Mouse (Mus musculus): ENCODE data around the gene Gdf15.

Gene Gdf15

DNA sequence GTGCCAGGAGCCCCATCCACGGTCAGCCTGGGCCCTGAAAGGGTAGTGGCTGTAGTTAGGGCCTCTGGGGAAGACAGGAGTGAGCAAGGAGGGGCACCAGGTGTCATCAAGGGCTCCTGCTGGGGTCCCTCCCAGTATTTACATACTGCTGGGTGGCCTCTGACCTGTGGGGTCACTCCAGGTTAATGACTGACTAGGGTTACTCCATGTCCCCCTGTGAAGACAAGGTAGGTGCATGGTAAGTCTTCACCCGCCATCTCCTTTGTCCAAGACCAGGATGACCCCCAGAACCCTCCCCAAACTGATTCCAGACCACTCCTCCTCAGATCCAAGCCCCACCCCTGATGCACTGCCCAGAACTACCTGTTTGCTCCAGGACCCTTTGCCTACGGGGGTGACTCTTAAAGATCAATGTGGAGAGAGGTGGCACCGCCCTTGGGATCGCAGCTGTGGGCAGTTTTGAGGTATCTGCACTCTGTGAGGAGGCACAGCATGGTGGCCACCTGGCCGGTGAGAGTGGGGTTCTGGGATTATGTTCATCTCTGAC is at the start of gene Gdf15:
TSS of gene Gdf15 (minus strand) at position 111 of the 547 bp plus-strand sequence.
- DNase-seq (ENCODE audit: low read depth): no peak

DNA sequence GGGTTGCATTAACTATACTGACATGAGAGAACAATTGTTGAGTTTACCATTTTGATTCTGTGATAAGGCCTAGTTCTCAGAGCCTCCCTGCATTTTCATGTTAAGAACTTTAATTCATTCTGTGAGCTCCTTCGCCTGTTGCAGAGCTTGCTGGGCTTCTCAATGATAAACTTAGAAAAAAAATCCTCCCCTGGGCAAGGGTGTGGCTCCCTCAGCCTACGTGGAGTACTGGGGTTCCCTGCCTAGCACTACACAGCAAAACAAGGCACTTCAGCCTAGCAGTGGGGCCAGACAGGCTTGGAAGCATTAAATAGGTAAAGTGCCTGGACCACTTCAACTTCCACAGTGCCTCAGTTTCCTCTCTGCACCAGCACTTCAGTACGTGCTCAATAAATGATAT is 49.2 kb upstream of the Gdf15 start:
- DNase-seq (ENCODE audit: low read depth): no peak

DNA sequence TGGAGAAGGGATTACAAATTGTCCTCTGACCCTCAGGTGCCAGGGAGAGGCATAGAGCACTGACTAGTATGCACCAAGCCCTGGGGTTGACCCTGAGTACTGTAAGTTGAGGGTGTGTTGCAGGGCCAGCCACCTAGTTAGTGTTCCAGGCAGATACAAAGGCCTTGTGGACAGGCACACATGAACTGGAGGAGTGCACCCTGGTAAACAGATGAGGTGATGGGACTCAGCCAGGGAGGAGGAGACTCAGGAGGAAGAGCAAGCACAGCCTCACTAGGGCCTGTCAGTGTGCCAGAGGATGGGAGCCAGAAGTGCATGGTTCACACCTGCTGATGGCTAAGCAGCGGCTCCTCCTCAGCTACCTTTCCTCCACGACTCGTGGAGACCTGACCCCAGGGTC is 47.8 kb upstream of the Gdf15 start:
- no peak for DNase-seq (ENCODE audit: low read depth)

GRCm38 (mm10) chr8:70679404-70679803 is 47.1 kb upstream of the Gdf15 start:
- no peak for DNase-seq (ENCODE audit: low read depth)

GRCm38 (mm10) chr8:70678679-70679078 is 46.4 kb upstream of the Gdf15 start:
- no peak for DNase-seq (ENCODE audit: low read depth)

DNA sequence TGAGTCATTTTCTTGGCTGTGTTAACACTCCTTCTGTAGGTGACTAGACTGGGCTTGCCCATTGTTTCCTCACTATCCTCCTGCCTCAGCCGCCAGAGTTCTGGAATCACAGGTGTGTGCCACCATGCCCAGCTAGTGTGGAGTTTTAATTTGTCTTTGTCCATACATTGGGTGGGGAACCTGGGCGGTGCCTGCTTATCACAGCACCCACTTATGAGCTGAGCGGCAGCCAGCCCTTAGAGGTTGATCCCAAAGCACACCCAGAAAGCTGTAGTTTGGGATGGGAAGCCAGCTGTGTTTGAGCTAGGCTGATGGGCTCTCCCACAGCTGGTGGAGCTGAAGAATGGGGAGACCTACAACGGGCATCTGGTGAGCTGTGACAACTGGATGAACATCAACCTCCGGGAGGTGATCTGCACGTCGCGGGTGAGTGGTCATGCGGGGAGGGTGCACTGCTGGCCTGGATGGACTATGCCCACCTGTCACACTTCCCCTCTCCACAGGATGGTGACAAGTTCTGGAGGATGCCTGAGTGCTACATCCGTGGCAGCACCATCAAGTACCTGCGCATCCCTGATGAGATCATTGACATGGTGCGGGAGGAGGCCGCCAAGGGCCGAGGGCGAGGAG is 45.3 kb upstream of the Gdf15 start:
- DNase-seq (ENCODE audit: low read depth): no peak

- peak; percentile 82 for DNase-seq (ENCODE audit: low read depth)
Measured at GRCm38 (mm10) chr8:70675336-70675735, 43.1 kb upstream of the Gdf15 start.

- DNase-seq (ENCODE audit: low read depth): peak; percentile 67
Measured at GRCm38 (mm10) chr8:70674716-70675115, 42.5 kb upstream of the Gdf15 start.

- DNase-seq (ENCODE audit: low read depth): no peak
Measured at GRCm38 (mm10) chr8:70674109-70674508, 41.9 kb upstream of the Gdf15 start.

DNA sequence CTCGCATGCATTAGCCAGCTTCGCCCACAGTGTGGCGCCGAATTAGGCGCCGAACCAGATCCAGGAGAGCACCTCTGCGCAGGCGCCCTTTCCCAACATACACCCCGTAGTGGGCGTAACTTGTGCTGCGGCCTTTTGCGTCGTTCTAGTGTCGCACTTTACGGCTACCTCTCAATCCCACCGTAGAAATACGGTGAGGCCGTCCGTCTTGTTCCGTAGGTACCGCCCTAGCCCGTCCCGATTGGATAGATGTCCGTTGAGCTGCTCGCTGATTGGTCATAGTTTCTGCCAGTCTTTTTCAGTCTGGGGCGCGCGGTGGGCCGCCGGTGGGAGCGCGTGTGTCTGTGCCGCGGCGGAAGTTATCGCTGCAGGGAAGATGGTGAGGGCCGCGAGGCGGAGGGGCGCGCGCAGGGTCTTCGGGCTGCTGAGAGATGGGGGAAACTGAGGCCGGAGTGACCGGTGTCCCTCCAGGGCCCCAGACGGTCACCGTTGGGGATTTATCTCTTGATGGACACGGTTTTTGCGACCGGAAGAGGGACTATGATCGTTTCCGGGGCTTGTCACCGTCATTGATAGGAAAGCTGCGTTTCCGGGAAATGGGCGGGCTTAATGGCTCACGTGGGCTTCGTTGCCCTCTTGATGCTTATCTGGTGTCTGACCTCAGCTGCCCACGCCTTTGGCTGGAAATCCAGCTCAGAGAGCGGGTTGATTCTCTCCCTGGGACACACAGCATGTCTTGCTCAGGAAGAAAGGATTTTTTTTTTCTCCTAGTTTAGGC is 41.0 kb upstream of the Gdf15 start, which contains the start of gene Lsm4:
TSS of gene Lsm4 (plus strand) at position 170 of the 778 bp plus-strand sequence.
- DNase-seq (ENCODE audit: low read depth): peak; percentile 100

DNA sequence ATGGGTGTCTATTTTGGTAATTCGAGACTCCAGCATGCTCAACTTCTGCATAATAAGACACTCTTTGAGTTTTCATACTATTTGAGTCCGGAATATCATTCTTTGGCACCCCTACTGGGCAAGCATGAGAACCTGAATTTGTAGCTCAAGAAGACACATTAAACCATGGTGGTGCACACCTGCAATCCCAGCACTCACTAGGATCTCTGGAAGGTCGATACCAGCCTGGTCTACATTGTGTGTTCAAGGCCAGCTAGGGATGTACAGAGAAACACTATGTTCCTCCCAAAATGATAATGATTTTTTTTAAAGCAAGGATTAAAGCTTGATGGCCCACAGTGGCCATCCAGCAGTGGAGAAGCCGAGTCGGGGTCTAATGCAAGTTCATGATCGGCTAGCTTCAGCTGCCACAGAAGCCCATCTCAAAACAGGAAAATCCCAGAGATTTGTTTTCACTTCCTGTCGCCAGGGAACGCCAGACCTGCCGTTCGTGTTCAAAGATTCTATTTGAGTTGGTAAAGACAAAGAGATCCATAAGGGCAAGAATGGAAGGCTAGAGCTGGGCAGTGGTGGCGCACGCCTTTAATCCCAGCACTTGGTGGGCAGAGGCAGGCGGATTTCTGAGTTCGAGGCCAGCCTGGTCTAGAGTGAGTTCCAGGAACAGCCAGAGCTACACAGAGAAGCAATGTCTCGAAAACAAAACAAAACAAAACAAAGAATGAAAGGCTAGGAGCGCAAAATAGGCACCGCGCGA is 40.2 kb upstream of the Gdf15 start:
- no peak for DNase-seq (ENCODE audit: low read depth)

DNA sequence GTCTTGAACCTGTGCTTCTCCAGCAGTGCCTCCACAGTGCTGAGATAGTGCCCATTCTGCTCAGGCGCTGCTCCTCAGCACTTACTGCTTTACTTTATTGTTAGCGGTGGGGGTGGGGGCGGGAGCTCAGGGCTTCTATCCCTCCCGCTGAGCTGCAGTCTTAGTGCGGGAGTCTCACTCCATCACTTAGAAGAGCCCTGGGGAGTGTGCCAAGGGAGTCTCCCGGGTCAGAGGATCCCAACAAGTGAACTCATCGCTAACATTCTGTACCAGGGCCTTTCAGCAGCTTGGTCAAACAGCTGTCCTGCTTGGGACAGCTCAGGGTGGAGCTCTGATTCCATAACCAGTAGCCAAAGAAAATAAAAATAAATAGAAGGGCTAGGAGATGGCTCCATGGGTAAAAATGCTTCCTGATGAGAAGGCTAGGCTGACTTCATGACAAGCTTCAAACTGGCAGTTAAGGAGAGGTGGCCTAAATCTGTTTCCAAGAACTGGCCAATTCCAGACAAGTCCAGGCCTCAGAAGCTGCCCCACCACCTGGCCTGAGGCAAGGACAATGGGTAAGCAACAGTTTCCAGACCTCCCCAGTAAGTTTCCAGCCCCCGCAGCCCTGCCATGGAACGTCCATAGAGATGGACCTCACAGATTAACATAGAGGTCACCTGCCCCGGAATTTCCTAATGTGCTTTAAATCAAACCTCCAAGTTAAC is 39.5 kb upstream of the Gdf15 start:
- no peak for DNase-seq (ENCODE audit: low read depth)

DNA sequence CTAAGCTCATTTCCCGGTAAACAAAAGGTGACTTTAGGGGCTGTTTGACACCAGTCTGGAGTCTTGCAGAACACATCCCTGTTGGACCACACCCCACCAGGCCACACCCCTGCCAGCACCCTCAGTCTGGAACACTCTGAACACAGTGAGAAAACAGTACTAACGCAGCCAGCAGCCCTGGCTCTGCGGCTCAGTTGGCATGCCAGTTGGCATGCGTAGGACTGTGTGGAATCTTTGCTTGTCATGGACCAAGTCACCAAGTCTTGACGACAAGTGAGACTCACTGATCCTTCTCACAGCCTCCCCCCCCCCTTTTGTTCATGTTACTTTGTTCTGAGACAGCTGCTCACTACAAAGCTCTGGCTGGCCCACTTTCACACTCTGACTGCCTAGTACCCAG is 34.8 kb upstream of the Gdf15 start:
- no peak for DNase-seq (ENCODE audit: low read depth)

DNA sequence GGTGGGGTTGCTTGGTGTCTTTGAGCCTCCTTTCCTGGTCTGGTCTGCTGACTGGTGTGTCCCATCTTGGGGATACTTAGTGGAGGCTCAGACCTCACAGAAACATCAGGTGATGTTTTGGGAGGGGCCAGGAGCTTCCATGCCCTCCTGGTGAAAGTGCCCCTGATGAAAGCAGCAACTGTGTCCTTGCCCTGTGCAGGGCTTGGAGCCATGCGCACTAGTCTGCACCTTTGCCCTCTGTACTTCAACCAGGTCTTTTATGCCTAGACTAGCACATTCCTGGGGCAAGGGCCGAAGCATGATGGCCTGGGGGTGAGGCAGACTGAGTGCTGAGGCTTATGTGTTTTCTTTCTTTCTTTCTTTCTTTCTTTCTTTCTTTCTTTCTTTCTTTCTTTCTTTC is 33.3 kb upstream of the Gdf15 start:
- DNase-seq (ENCODE audit: low read depth): no peak

DNA sequence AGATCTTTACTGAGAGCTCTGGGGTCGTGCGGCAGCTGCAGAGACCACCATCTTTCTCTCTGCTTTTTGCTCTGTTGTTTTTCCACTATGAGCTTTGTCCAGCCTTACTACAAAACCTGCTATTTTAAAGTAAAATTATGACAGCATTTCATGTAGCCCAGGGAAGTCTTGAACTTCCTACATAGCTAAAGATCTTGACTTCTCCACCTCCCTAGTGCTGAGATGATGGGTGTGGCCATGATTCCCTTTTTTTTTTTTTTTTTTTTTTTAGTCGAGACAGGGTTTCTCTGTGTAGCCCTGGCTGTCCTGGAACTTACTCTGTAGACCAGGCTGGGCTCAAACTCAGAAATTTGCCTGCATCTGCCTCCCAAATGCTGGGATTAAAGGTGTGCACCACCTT is 32.4 kb upstream of the Gdf15 start:
- no peak for DNase-seq (ENCODE audit: low read depth)

GRCm38 (mm10) chr8:70663691-70664090 is 31.4 kb upstream of the Gdf15 start:
- no peak for DNase-seq (ENCODE audit: low read depth)

- peak; percentile 76 for DNase-seq (ENCODE audit: low read depth)
Measured at GRCm38 (mm10) chr8:70660273-70660725, 28.0 kb upstream of the Gdf15 start, which contains the start of gene Pgpep1. Gene Pgpep1 (minus strand): TSS chr8:70660388.

- peak; percentile 85 for DNase-seq (ENCODE audit: low read depth)
Measured at GRCm38 (mm10) chr8:70659604-70660272, 27.5 kb upstream of the Gdf15 start.

GRCm38 (mm10) chr8:70658897-70659603 is 26.8 kb upstream of the Gdf15 start:
- DNase-seq (ENCODE audit: low read depth): no peak

DNA sequence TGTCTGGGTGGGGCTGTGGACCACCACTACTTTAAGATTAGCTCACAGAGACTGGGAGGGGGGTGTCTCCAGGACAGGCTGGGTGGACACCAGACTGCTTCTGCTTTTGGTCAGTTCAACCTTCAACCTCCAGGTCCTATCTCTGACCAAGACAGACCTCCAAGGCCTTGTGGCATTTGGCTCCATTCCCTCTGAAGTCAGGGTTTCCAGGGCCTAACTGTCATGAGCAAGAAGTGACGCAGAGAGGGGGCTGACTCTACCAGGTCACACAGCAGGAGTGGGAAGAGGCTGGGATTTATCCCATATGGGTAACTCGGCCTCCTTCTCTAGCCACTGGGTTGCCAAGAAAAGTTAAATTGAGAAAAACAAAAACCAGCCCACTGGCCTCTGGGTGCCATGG is 25.5 kb upstream of the Gdf15 start:
- DNase-seq (ENCODE audit: low read depth): no peak

- no peak for DNase-seq (ENCODE audit: low read depth)
Measured at GRCm38 (mm10) chr8:70657214-70657613, 25.0 kb upstream of the Gdf15 start.
